Mouse (Mus musculus) left cerebral cortex, postnatal 14 days (tissue): Measurements from ENCODE around the gene Faap100. TPM values are rescaled to one million over a fixed set of nuclear protein-coding genes. Genes with fewer than 3 reads are reported as not detected.

Source experiments
- DNase-seq, 2 experiments: peaks; one replicate each; pipeline ENCODE4 v3.0.0; 2021 to 2022; ENCODE audit warnings: low spot score in 2 of 2, mixed read lengths in 1 of 2
- intact Hi-C: fragments of 180-260 bp; cut with DNase I; formaldehyde crosslinking; loops from one replicate; pipeline ENCODE4 v1.15.1; 2025
- microRNA-seq, 2 experiments: library from miRNA; unstranded; fragments of <30 nt; microRNA quantifications; one replicate each; pipeline ENCODE4 v1.2.0; 2022
- total RNA-seq, 2 experiments: library from RNA; stranded (reverse); gene quantifications; 2 replicates each; pipeline ENCODE4 v1.2.3; 2021

Faap100 gene
- total RNA-seq, 2 experiments from 2014 or later: 30.4 to 35.9 TPM

- peak in 1 of 2 experiments; percentile 4 for DNase-seq
- intact Hi-C loops: no loop called here
These were observed 34.9 kb downstream of the Faap100 start for GRCm38 (mm10) chr11:120343519-120344309.

DNA sequence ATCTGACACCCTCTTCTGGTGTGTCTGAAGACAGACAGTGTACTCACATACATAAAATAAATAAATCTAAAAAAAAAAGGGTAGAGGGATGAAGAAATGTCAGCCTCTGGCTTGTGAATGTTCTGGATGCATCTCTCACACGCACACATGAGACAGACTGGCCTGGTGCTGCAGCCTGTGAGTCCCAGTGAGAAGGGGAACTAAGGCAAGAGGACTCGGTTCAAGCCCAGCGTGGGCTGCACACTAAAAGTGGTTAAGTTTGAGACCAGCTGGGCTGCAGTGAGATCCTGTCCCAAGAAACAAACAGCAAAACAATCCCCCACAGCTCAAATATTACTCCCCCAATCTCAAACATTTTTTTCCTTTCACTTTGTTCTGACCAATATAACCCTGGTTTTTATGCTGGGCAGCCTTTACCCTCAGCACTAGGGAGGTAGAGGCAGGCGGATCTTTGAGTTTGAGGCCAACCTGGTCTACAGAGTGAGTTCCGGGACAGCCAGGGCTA, 35.9 kb downstream of the Faap100 start:
- intact Hi-C loops: no loop called here
- DNase-seq: no peak

DNA sequence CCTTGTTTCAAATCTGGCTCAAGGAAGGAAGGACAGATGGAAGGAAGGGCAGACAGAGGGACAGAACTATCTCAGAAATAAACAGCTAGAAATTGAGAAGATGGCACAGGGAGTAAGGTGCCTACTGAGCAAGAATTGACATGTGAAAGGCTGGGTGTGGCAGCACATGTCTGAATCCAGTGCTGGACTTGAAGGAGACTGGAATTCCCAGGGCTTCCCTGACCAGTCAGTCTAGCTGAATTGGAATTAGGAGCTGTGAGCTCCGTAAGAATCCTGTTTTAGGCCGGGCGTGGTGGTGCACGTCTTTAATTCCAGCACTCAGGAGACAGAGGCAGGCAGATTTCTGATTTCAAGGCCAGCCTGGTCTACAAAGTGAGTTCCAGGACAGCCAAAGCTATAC, 36.9 kb downstream of the Faap100 start:
- intact Hi-C loops: no loop called here
- DNase-seq: peak in 1 of 2 experiments; percentile 2

- no peak for DNase-seq
- intact Hi-C loops: no loop called here
These were observed 38.5 kb downstream of the Faap100 start for GRCm38 (mm10) chr11:120339978-120340513.

DNA sequence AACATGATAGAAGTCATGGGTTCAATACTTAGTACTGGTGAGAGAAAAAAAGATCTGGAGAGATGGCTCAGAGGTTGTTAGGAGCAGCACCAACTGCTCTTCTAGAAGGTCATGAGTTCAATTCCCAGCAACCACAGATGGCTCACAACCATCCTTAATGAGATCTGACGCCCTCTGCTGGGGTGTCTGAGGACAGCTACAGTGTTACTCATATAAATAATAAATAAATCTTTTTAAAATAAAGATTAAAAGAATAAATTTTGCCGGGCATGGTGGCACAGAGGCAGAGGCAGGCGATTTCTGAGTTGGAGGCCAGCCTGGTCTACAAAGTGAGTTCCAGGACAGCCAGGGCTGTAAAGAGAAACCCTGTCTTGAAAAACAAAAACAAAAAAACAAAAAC, 39.8 kb downstream of the Faap100 start:
- DNase-seq: no peak
- intact Hi-C loops: no loop called here

DNA sequence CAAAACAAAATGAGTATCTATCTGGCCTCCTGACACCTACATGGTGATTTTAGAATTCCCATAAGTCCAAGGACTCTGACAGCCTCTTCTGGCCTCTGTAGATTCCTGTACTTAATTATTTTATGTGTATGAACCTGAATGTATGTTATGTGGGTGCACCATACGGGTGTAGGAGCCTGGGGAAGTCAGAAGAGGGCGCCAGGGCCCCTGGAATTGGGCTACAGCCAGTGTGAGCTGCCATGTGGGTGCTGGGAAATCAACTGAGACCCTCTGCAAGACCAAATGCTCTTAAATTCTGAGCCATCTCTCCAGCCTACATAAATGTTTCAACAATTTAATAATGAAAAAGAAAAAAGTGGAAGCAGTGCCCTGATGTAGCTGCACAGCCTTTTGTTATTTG, 41.1 kb downstream of the Faap100 start:
- DNase-seq: no peak
- intact Hi-C loops: no loop called here

DNA sequence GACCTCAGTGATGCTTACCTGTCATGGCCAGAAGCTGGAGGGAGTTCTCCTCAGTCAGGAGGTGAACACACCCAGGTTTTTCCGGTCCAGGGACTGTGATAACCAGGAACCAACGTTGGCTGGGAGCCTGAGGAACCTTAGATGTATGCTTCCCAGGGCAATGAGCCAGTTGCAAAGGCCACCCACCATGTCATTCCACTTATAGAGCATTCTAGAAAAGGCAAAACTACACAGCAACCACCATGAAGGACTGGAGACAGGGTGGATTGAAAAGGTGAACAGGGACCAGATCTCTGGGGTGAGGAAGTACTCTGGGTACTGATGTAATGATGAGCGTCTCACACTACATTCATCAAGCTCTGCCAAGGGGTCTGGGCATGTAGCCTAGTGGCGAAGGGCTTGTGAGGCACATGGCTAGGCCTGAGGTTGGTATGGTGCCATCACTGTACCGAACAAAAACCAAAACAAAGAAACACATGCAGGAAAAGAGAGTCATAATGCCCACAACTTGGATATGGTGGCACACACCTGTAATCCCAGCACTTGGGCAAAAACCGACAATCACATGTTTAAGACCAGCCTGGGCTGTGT, 43.0 kb downstream of the Faap100 start:
- no peak for DNase-seq
- intact Hi-C loops: no loop called here

GRCm38 (mm10) chr11:120320156-120320555, 58.4 kb downstream of the Faap100 start:
- no peak for DNase-seq
- intact Hi-C loops: no loop called here

DNA sequence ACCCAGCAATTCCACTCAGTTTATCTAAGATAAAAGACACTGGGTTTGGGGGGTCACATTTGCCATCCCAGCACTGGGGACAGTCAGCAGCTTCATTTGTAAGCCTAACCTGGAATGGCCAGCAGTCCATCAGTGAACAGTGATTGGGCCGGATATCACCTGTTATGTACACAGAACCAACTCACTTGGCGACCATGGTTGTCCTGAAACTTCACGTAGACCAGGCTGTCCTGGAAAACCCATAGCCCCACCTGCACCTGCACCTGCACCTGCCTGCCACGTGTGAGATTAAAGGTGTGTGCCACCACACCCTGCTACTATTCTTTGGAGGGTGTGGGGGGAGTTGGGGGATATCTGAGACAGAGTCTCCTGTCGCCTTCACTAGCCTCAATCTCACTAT, 59.3 kb downstream of the Faap100 start:
- peak in 1 of 2 experiments; percentile 2 for DNase-seq
- intact Hi-C loops: no loop called here

Small RNA genes within 50 kb of the gene (microRNA-seq; reads per million reads assigned to microRNA genes)
- gene Gm23419 (0 reads per million in 2 experiments), gene Mir6935 (2.6 to 2.7 reads per million in 2 experiments)

Other genes starting within 250 kb of the Faap100 start
- 10 to 100 TPM; 94.9 to 95.2 TPM for gene Slc38a10, start 227.4 kb downstream of the Faap100 start, total RNA-seq
- 10 to 100 TPM; 16.4 to 17.6 TPM for gene Bahcc1, start 145.8 kb downstream of the Faap100 start, total RNA-seq
- gene Actg1, start 30.2 kb downstream of the Faap100 start, total RNA-seq: 1,000 to 10,000 TPM; 1,748 to 1,778 TPM
- under 1 TPM in 1 of 2 experiments, not detected in 1; 0.80 TPM for gene Fscn2, start 17.2 kb downstream of the Faap100 start, total RNA-seq
- gene Nploc4, start 58.9 kb upstream of the Faap100 start, total RNA-seq: 10 to 100 TPM; 67.8 to 71.3 TPM
- gene Tspan10, start 63.9 kb upstream of the Faap100 start, total RNA-seq: 1 to 10 TPM in 1 of 2 experiments, not detected in 1; 3.6 TPM
- under 1 TPM; 0.40 TPM for gene Pde6g, start 74.7 kb upstream of the Faap100 start, total RNA-seq
- gene Oxld1, start 79.3 kb upstream of the Faap100 start, total RNA-seq: 10 to 100 TPM; 13.0 to 14.7 TPM
- 10 to 100 TPM; 23.1 TPM for gene Ccdc137, start 79.4 kb upstream of the Faap100 start, total RNA-seq
- gene Arl16, start 88.8 kb upstream of the Faap100 start, total RNA-seq: 10 to 100 TPM; 59.5 to 60.1 TPM
- gene Mrpl12, start 105.8 kb upstream of the Faap100 start, total RNA-seq: 10 to 100 TPM; 74.6 to 78.2 TPM
- 10 to 100 TPM; 19.2 to 22.3 TPM for gene Slc25a10, start 113.1 kb upstream of the Faap100 start, total RNA-seq
- under 1 TPM; 0.17 to 0.18 TPM for gene Gcgr, start 151.9 kb upstream of the Faap100 start, total RNA-seq
- gene Mcrip1, start 171.0 kb upstream of the Faap100 start, total RNA-seq: 100 to 1,000 TPM in 1 of 2 experiments, 10 to 100 TPM in 1; 95.9 to 101 TPM
- not detected for gene Ppp1r27, start 172.4 kb upstream of the Faap100 start, total RNA-seq
- gene P4hb, start 194.5 kb upstream of the Faap100 start, total RNA-seq: 100 to 1,000 TPM; 125 to 127 TPM
- 100 to 1,000 TPM; 397 to 401 TPM for gene Arhgdia, start 202.9 kb upstream of the Faap100 start, total RNA-seq
- gene Alyref, start 219.6 kb upstream of the Faap100 start, total RNA-seq: 10 to 100 TPM; 65.4 to 72.9 TPM
- 100 to 1,000 TPM in 1 of 2 experiments, 10 to 100 TPM in 1; 99.6 to 100 TPM for gene Anapc11, start 219.7 kb upstream of the Faap100 start, total RNA-seq
- 1 to 10 TPM in 1 of 2 experiments, under 1 TPM in 1; 0.97 to 1.0 TPM for gene Npb, start 229.7 kb upstream of the Faap100 start, total RNA-seq
- gene Pcyt2, start 239.2 kb upstream of the Faap100 start, total RNA-seq: 100 to 1,000 TPM; 131 to 134 TPM
- 10 to 100 TPM; 34.7 to 42.4 TPM for gene Sirt7, start 246.5 kb upstream of the Faap100 start, total RNA-seq